Mouse (Mus musculus) left cerebral cortex, adult 8-10 months (tissue): Measurements from ENCODE around the gene Rhpn2. TPM values are rescaled to one million over a fixed set of nuclear protein-coding genes. Genes with fewer than 3 reads are reported as not detected.
A peak's percentile ranks its signal among the peaks of the same experiment; 100 is the strongest.
"Not testable (repeated sequence)": the region's sequence is repeated elsewhere in the genome, so short reads cannot be mapped to it uniquely, and the experiment has no call there.

Experiments used
- DNase-seq, 2 experiments: peaks; one replicate each; pipeline ENCODE4 v3.0.0; 2022; ENCODE audit warnings: low spot score in 2 of 2
- total RNA-seq, 4 experiments: library from RNA; stranded (reverse); gene quantifications; 2 replicates each; pipeline ENCODE4 v1.2.4; 2022

Gene Rhpn2
- 1 to 10 TPM; 5.5 to 8.2 (median 7.1) TPM for total RNA-seq

- DNase-seq = peak; percentile 99
Observed at GRCm38 (mm10) chr7:35333692-35334526, at the start of gene Rhpn2. Gene Rhpn2 (plus strand): TSS chr7:35334170.

GRCm38 (mm10) chr7:35293464-35293863 lies 40.5 kb upstream of the Rhpn2 start:
- DNase-seq = no peak

GRCm38 (mm10) chr7:35295631-35296030 lies 38.3 kb upstream of the Rhpn2 start:
- no peak for DNase-seq

GRCm38 (mm10) chr7:35297886-35298285 lies 36.1 kb upstream of the Rhpn2 start:
- no peak for DNase-seq

GRCm38 (mm10) chr7:35299656-35300055 lies 34.3 kb upstream of the Rhpn2 start:
- no peak for DNase-seq

GRCm38 (mm10) chr7:35300792-35301191 lies 33.2 kb upstream of the Rhpn2 start:
- DNase-seq = no peak

GRCm38 (mm10) chr7:35311214-35311613 lies 22.8 kb upstream of the Rhpn2 start:
- DNase-seq = no peak

GRCm38 (mm10) chr7:35314156-35314555 lies 19.8 kb upstream of the Rhpn2 start:
- no peak for DNase-seq

- DNase-seq = peak; percentile 90 to 99
Observed at GRCm38 (mm10) chr7:35317729-35318609, 16.0 kb upstream of the Rhpn2 start, which contains the start of gene Gpatch1. Gene Gpatch1 (minus strand): TSS chr7:35318440.

- DNase-seq = not testable (repeated sequence)
Observed at GRCm38 (mm10) chr7:35319221-35319620, 14.7 kb upstream of the Rhpn2 start.

- DNase-seq = no peak
Observed at GRCm38 (mm10) chr7:35319755-35320154, 14.2 kb upstream of the Rhpn2 start.

- no peak for DNase-seq
Observed at GRCm38 (mm10) chr7:35322161-35322560, 11.8 kb upstream of the Rhpn2 start.

GRCm38 (mm10) chr7:35322732-35323420 lies 11.1 kb upstream of the Rhpn2 start:
- no peak for DNase-seq

- DNase-seq = no peak
Observed at GRCm38 (mm10) chr7:35331590-35331989, 2.4 kb upstream of the Rhpn2 start.

- peak in 1 of 2 experiments; percentile 27 for DNase-seq
Observed at GRCm38 (mm10) chr7:35333231-35333651, 729 bp upstream of the Rhpn2 start.

- DNase-seq = peak; percentile 16 to 18
Observed at GRCm38 (mm10) chr7:35334527-35335452, 820 bp downstream of the Rhpn2 start.

GRCm38 (mm10) chr7:35340196-35340595 lies 6.2 kb downstream of the Rhpn2 start:
- DNase-seq = no peak

- no peak for DNase-seq
Observed at GRCm38 (mm10) chr7:35341282-35341681, 7.3 kb downstream of the Rhpn2 start.

GRCm38 (mm10) chr7:35342498-35342897 lies 8.5 kb downstream of the Rhpn2 start:
- no peak for DNase-seq

- DNase-seq = no peak
Observed at GRCm38 (mm10) chr7:35344785-35345330, 10.9 kb downstream of the Rhpn2 start.
